Mouse (Mus musculus) adrenal gland, adult 8-10 months (tissue): Measurements from ENCODE around the gene Aff3. TPM values are rescaled to one million over a fixed set of nuclear protein-coding genes. Genes with fewer than 3 reads are reported as not detected.

Source experiments
- DNase-seq: peaks from one replicate; pipeline ENCODE4 v3.0.0; 2022
- total RNA-seq, 4 experiments: library from RNA; stranded (reverse); gene quantifications; 2 replicates each; pipeline ENCODE4 v1.2.4; 2022

The Aff3 gene
- total RNA-seq, 4 experiments from 2014 or later: 3.0 to 5.3 (median 4.0) TPM

GRCm38 (mm10) chr1:38228806-38229205, 435.9 kb downstream of the Aff3 start:
- DNase-seq: no peak

GRCm38 (mm10) chr1:38225166-38225565, 439.6 kb downstream of the Aff3 start:
- no peak for DNase-seq

DNA sequence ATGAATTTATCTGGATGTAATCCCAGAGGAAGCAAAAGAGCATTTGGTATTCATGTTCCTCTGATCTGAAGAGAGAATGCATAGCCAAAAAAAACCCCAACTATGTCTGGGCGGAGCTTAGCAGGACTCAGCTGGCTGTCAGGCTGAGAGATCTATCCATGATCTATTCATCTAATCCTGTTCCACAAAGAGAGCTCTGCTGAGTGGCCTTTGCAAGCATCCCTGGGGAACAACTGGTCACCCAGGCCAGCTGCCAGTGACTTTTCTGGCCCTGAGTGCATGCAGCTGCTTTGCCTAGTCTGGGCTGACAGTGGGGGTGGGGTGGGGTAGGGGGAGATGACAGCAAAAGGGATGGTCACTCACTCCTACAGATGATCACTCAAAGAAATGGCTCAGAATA, 442.6 kb downstream of the Aff3 start:
- DNase-seq: no peak

GRCm38 (mm10) chr1:38221431-38221830, 443.3 kb downstream of the Aff3 start:
- no peak for DNase-seq

GRCm38 (mm10) chr1:38217912-38218795, 446.6 kb downstream of the Aff3 start:
- no peak for DNase-seq

- no peak for DNase-seq
Measured at GRCm38 (mm10) chr1:38217098-38217497, 447.7 kb downstream of the Aff3 start.

DNA sequence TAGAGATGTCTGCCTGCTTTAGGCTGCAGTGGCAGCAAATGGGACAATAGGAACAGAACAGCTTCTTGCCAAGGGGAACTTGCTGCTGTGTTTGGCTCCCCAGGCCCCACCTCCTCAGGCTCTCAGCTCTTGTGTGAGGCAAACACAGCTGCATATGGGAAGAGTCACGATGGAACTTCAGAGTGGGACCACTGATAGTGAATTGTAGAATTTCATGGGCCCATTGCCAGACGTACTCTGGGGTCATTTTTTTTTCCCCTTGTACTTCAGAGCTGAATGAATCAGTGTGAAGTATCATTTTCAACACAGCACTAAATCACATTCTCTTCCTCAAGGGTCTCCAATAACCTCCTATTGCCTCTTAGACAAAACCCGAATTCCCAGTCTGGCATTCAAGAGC, 451.4 kb downstream of the Aff3 start:
- DNase-seq: no peak

GRCm38 (mm10) chr1:38212386-38212785, 452.4 kb downstream of the Aff3 start:
- DNase-seq: no peak

GRCm38 (mm10) chr1:38202475-38203183, 462.1 kb downstream of the Aff3 start:
- DNase-seq: no peak

GRCm38 (mm10) chr1:38201796-38202195, 463.0 kb downstream of the Aff3 start:
- DNase-seq: no peak

DNA sequence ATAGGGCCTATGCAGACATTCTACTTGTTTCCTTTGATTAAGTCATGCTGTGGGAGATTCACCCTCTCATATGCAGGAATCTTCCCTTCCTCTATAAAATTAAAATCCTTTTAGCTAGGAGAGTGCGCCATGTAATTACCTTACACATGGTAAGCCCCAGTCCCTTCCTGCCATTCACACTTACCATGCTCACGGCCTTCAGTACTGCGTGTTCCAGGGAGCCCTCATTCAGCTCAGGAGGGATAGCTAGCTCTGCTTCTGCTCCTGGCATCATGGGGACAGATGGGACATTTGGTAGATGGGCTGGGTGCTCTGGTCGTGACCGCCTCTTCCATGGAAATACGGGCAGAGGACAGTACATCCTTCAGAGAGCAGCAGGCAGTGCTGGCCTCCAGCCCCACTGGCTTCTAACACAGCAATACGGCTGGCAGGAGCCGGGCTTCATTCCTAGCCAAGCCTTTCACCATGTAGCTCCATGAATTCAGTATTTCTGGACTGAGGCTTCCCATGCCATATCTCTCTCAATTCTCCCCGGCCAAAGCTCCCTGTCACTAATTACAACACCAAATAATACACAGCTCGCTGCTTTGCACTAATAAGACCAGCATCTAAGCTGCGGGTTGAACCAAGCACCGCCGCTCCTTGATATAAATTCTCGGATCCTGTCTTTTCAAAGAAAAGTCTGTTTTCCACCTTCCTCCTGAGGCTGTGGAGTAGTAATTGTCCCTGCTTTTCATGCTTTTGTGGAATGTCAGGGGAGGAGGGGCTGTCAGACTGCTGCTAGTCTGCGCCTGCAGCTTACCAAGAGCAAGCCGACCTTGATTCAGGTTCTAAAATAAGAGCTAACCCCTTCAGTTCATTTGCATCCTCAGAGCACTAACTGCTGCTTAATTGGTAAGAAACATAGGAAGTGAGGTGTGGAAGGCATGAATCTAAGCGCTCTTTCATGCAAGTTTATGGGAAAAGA, 464.8 kb downstream of the Aff3 start:
- peak; percentile 19 for DNase-seq

- no peak for DNase-seq
Measured at GRCm38 (mm10) chr1:38198393-38199029, 466.2 kb downstream of the Aff3 start.

DNA sequence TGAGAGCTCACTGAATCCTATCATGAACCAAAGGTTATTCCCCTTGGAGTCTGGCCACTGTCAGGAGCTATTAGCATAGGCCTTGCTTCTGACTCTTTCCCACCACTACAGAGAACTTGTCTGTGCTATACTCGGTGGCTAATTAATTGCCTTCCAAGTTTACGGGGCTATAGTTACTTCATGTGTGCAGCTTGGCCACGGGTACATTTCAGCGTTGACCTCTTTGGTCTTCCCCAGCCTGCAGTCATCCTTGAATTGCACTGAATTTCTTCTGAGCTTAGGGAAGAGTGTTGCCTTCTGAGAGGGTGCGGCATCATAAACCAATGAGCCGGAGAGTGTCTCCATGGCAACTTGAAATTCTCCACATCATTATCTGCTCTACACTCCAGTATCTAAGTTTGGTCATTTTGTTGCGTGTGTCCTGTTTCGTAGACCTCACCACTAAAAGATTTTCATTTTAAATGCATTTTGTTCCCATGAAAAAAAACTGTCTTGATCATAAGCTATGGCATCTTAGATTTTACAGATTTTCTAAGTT, 467.5 kb downstream of the Aff3 start:
- no peak for DNase-seq

GRCm38 (mm10) chr1:38195721-38196120, 469.0 kb downstream of the Aff3 start:
- DNase-seq: no peak

DNA sequence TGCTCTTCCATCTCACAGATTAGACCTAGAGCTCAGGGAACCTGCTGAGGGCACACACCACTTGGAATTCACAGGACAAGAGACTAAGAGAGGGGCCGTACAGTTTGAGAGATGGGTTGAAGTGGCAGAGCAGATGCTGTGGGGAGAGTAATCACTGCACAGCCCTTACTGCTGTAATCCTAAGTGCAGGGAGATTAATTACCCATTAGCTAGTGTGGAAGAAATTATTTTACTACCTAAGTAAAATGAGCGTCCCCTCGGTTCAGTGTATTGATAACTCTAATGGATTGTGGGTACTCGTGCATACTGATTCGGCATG, 478.6 kb downstream of the Aff3 start:
- DNase-seq: no peak

- peak; percentile 33 for DNase-seq
Measured at GRCm38 (mm10) chr1:38185517-38186226, 479.1 kb downstream of the Aff3 start.

DNA sequence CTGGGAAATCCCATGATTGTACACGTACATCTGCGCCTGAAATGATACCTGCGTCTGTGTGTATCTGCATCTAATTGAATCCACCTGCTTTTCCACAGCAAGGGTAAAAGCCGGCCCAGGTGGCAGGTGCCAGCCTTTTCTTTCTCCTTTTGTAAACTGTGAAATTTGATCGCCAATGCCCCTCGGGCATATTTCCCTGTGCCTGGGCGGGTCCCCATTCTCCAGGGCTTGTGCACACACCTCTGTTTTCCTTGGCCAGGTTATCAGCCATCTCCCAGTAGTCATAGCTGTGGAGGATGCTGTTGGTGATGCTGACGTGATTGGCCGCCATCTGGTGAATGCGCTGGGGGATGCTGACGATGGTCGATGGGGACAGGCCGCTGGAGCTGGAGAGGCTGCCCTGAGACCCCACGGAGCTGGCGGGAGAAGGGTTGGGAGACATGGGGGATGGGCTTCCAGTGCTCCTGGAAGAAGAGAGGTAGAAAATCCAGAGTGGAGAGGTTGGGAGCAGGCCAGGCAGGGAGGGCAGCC, 483.7 kb downstream of the Aff3 start:
- DNase-seq: no peak

DNA sequence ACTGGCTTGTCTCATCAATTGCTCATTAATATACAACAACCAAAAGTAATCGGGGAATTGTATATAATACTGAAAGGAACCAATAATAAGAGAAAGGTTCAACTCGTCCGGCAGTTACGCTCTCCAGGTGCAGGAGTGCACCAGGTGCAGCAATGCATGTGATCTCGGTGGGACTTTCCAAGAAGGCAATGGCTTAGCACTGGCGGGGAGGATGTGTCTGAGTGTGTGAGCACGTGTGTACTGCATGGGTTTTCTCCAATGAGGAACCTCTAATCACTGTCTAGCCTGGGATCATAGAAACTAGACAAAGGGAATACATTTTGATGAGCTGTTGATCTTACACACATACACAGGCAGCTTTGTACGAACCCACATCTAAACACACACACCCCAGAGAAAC, 485.8 kb downstream of the Aff3 start:
- no peak for DNase-seq

- no peak for DNase-seq
Measured at GRCm38 (mm10) chr1:38176077-38176476, 488.7 kb downstream of the Aff3 start.

DNA sequence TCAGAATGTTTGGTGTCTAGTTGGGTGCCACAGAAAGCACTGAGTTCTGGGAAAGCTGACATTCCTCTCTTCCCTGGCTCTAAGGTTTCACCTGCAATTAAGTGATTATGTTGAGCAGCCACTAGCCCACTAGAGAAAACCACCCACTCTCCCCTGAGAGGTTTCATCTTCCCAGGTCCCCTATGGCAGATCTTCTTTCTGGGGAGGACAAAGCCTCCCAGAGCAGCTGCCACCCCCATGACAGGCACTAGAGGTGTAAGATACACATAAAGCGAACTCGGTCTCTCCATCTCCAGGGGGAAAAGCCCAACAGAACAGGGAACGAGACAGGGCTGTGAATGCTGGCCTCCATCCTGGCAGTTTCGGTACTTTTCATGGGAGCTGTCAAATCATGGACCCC, 492.9 kb downstream of the Aff3 start:
- no peak for DNase-seq

DNA sequence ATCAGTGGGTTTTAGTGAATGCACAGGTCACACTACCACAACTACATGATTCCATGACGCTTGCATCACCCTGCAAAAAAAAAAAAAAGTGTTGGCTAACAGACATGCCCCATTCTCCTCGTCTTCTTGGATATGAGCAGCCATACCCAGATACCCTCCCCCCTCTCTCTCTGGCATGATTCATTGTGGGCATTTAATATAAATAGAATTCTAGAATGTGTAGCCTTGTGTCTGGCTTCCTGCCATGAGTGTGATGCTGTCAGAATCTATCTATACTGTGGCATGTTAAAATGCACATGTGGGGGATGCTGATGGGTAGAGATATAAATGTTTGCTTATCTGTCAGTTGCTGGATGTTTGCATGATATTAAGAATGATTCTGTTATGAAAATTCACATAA, 499.1 kb downstream of the Aff3 start:
- DNase-seq: no peak
